Mouse (Mus musculus) hindbrain, embryonic 13.5 days (tissue): Measurements from ENCODE around the gene Dusp8. TPM values are rescaled to one million over a fixed set of nuclear protein-coding genes. Genes with fewer than 3 reads are reported as not detected.
A peak's percentile ranks its signal among the peaks of the same experiment; 100 is the strongest.

Source experiments
- ATAC-seq: fragments of 200-750 bp; cut with Nextera tagmentation; 2 replicates; pipeline ENCODE4 v1.8.0; 2017; ENCODE audit warnings: moderate TSS enrichment; ENCODE audit not compliant: low FRiP score
- H3K27ac ChIP-seq: fragments of 300-500 bp; sonication (generic); 2 replicates; pipeline ENCODE4 v1.5.1; 2015; ENCODE audit warnings: inconsistent platforms, mild to moderate bottlenecking, moderate library complexity
- H3K27me3 ChIP-seq: fragments of 300-500 bp; sonication (generic); 2 replicates; pipeline ENCODE4 v1.6.1; 2015; ENCODE audit warnings: mild to moderate bottlenecking, inconsistent platforms
- H3K36me3 ChIP-seq: fragments of 300-500 bp; sonication (generic); 2 replicates; pipeline ENCODE4 v1.6.1; 2015; ENCODE audit warnings: mild to moderate bottlenecking, inconsistent platforms
- H3K4me1 ChIP-seq: fragments of 300-500 bp; sonication (generic); replicated peaks from 2 replicates; pipeline ENCODE4 v1.6.1; 2015; ENCODE audit warnings: inconsistent platforms
- H3K4me2 ChIP-seq: fragments of 300-500 bp; sonication (generic); 2 replicates; pipeline ENCODE4 v1.6.1; 2015; ENCODE audit warnings: inconsistent platforms, mild to moderate bottlenecking, moderate library complexity
- H3K4me3 ChIP-seq: fragments of 300-500 bp; sonication (generic); 2 replicates; pipeline ENCODE4 v1.5.1; 2015; ENCODE audit warnings: mild to moderate bottlenecking, inconsistent platforms
- H3K9ac ChIP-seq: fragments of 300-500 bp; sonication (generic); 2 replicates; pipeline ENCODE4 v1.6.1; 2015; ENCODE audit warnings: mild to moderate bottlenecking, inconsistent platforms
- H3K9me3 ChIP-seq: fragments of 300-500 bp; sonication (generic); 2 replicates; pipeline ENCODE4 v1.6.1; 2016; ENCODE audit warnings: inconsistent platforms
- WGBS: fragments of 180-500 bp; shearing (Covaris S2); methylation state at CpG from one replicate; pipeline ENCODE4 v1.1.7; 2015; 5-methylcytosine and 5-hydroxymethylcytosine counted together
- polyA plus RNA-seq: library from polyadenylated mRNA; unstranded; fragments of >200 nt; fragmentation: Nextera tagmentation; extraction: Ambion mirVana; gene quantifications from 2 replicates; pipeline ENCODE4 v1.2.1, GENCODE M21; 2015

Gene Dusp8
- polyA plus RNA-seq, 1 experiment from 2014 or later: 87.3 TPM

DNA sequence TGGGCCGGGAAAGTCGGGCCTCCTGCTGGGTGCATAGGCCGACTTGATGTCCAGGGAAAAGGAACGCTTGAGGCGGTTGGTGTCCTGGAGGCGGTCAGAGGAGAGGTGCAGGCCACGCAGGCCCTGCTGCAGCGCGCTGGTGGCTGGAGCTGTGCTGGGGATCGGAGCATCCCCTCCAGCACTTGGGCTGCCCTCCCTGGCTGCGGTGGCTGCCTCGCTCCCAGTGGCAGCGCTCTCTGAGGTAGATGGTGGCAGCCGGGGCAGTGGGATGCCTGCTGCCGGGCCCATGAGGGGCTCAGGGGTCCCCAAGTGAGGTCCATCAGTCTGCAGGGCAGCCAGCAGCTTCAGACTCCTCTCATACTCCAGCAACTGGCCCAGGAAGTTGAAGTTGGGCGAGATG lies 13.0 kb downstream of the Dusp8 start:
- H3K27me3 ChIP-seq: peaks cover 47% of the 10 kb centered on the region
- ATAC-seq: no peak
- H3K9ac ChIP-seq: peak overlapping the region; percentile 59; the same call in 1 of the 2 replicates
- H3K9me3 ChIP-seq: no peaks in the 10 kb centered on the region
- H3K4me3 ChIP-seq: no peak overlapping the region
- no peak overlapping the region for H3K4me2 ChIP-seq
- H3K4me1 ChIP-seq: peaks cover 32% of the 10 kb centered on the region
- H3K27ac ChIP-seq: no peak overlapping the region
- H3K36me3 ChIP-seq: peaks cover 92% of the 10 kb centered on the region
- 27% methylated on average over 16 of the region's 16 CpGs for WGBS

DNA sequence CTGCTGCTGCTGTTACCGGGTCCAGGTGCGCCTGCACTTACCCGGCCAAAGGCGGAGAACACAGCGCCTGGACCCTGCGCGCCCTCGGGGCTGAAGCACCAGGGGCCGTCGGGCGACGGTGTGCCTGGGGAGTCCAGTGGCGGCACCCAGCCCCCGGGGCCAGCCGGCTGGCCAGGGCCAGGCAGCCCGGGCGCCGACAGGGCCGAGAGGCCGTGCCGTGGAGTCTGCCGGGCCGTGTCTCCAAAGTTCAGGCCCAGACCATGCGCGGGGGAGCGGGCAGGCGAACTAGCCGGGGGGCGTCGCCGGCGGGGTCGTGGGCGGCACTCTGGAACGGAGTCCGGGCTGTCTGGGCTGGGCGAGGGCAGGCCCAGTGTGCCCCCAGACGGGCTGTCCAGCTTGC lies 13.5 kb downstream of the Dusp8 start:
- Histone ChIP-seq H3K9me3 (no peaks in the 10 kb centered on the region), H3K4me3 (no peak overlapping the region)

DNA sequence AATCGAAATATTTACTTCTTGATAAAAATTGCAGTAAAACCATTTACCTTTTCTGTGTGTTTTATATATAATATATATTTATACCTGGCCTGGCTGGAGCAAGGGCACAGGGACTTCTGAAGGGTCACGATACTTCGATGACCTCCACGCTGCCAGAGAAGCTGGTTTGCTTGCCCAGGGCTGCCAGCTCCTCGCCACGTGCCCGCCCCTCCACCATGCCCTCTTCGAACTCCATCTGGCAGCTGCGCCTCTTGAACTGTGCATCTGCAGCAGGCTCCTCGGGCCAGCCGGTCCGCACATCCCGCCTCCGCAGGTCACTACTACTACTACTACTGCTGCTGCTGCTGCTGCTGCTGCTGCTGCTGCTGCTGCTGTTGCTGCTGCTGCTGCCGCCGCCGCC lies 13.9 kb downstream of the Dusp8 start:
- peak overlapping the region; percentile 28 for H3K4me2 ChIP-seq
- H3K9me3 ChIP-seq: no peaks in the 10 kb centered on the region
- H3K36me3 ChIP-seq: peaks cover 83% of the 10 kb centered on the region
- H3K4me3 ChIP-seq: no peak overlapping the region
- WGBS: 33% methylated on average over 14 of the region's 17 CpGs
- H3K27ac ChIP-seq: no peak overlapping the region
- peak overlapping the region; percentile 59 for H3K9ac ChIP-seq
- no peak for ATAC-seq
- peaks cover 29% of the 10 kb centered on the region for H3K4me1 ChIP-seq
- peaks cover 47% of the 10 kb centered on the region for H3K27me3 ChIP-seq

More for the DNA sequence above, 13.5 kb downstream of the Dusp8 start:
- Histone ChIP-seq H3K4me1 (peaks cover 29% of the 10 kb centered on the region), H3K27me3 (peaks cover 47% of the 10 kb centered on the region), H3K27ac (no peak overlapping the region), H3K4me2 (peak overlapping the region; percentile 28), H3K9ac (peak overlapping the region; percentile 59), H3K36me3 (peaks cover 87% of the 10 kb centered on the region)
- ATAC-seq: no peak; the same call in 1 of the 2 replicates
- 7% methylated on average over 33 of the region's 38 CpGs for WGBS

DNA sequence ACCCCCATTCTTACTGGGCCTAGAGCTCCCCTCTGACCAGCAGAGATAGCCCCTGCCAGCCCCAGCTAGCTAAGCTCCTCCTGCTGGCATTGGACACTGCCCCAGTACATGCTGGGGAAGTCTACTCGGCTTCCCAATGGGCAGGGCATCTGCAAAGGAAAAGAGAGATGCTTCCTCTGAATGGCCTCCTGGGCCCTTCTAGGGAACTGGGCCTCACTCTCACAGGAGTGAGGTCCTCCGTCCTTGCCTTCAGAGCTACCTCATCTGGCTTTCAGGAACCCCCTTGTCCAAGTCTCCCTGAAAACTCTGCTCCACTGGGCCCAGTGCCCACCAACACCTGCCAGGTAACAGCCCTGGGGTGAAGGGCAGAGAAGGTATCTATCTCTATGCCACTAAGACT lies 14.8 kb downstream of the Dusp8 start:
- Histone ChIP-seq H3K9ac (no peak overlapping the region), H3K4me2 (no peak overlapping the region), H3K4me3 (no peak overlapping the region), H3K9me3 (no peaks in the 10 kb centered on the region), H3K27me3 (peaks cover 40% of the 10 kb centered on the region), H3K27ac (no peak overlapping the region), H3K4me1 (peaks cover 29% of the 10 kb centered on the region), H3K36me3 (peaks cover 74% of the 10 kb centered on the region)
- 62% methylated on average over 2 of the region's 2 CpGs for WGBS
- ATAC-seq: no peak

DNA sequence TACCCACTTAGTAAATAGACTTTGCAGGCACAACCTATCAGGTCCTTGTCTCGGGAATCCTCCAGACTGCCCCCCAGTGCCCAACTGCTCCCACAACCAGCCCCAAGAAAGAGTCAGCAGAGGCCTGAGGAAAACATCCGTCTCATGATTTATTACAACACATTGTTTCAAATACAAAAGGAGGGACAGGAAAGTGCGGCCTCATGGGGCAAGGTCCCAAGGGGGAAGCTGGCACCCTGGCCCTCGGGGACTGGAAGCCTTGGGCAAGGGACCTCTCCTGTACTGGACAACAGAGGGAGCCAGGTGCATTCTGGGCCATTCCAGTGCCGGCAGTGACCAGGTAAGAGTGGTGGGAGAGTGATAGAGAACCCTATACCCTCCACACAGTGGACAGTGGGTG lies 16.3 kb downstream of the Dusp8 start:
- no peak for ATAC-seq
- no peak overlapping the region for H3K27ac ChIP-seq
- 0 out of 2 replicates have a peak overlapping the region, but pooled peaks have one; percentile 8 for H3K9ac ChIP-seq
- H3K36me3 ChIP-seq: peaks cover 59% of the 10 kb centered on the region
- peaks cover 21% of the 10 kb centered on the region for H3K4me1 ChIP-seq
- WGBS: 53% methylated on average over 5 of the region's 5 CpGs
- H3K9me3 ChIP-seq: no peaks in the 10 kb centered on the region; the same call in 1 of the 2 replicates
- H3K27me3 ChIP-seq: peaks cover 31% of the 10 kb centered on the region
- no peak overlapping the region for H3K4me2 ChIP-seq
- no peak overlapping the region for H3K4me3 ChIP-seq

DNA sequence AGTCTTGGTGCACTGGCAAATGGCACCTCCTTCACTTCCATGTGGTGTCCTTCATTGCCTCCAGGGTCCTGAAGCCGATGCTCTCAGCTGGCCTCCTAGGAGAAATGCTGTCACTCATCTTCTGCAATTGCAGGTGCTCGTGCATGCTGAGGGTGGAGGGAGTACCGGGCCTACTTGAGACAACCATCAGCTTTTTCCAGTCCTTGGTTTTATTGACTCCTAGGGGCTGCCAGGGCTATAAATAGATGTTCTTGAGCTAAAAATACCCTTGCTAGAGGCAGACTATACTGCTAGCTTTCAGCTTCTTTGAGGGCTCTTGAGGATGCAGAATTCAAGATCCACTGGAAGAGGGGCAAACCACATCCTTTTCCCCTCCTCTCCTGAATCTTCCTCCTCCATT lies 18.5 kb downstream of the Dusp8 start:
- no peak overlapping the region for H3K9ac ChIP-seq
- H3K27ac ChIP-seq: no peak overlapping the region
- no peak overlapping the region for H3K4me2 ChIP-seq
- WGBS: 82% methylated on average over 3 of the region's 3 CpGs
- no peaks in the 10 kb centered on the region; the same call in 1 of the 2 replicates for H3K9me3 ChIP-seq
- H3K4me3 ChIP-seq: no peak overlapping the region
- H3K4me1 ChIP-seq: peaks cover 5% of the 10 kb centered on the region
- peaks cover 37% of the 10 kb centered on the region for H3K36me3 ChIP-seq
- H3K27me3 ChIP-seq: peaks cover 9% of the 10 kb centered on the region
- no peak for ATAC-seq

DNA sequence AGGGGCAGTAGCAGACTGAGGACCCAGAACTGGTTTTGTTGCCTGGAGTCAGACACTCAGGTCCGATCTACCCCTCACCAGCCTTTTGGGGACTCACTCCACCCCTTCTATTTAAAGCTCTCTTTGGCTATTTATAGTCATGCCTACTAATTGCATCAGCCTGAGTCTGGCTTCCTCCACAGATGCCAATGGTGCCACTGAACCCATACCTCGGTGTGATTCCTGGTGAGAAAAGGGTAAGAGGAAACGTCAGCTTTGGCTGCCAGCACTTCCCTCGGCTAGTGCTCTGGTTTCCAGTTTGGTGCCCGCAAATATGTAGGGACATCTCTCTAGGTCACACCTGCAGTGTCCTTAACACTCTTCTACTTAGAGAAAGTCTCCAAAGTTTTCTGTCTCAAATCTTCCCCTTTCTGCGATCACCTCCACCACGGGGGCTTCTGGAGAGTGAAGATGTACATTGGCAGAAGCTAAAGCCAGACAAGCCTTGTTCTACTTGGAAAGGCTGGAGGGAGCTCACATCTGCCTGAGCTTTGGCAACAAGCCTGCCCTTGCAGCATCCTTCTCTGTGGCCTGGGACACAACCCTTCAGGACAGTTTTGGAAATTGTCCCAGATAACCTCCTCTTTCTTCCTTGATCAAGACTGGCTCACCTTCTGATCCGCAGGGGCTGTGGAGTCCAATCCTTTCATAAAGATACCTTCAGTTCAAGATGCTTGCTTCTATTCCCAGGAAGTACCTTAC lies 21.3 kb downstream of the Dusp8 start:
- no peak overlapping the region for H3K27ac ChIP-seq
- 77% methylated on average over 8 of the region's 8 CpGs for WGBS
- H3K9ac ChIP-seq: no peak overlapping the region
- H3K36me3 ChIP-seq: peaks cover 10% of the 10 kb centered on the region
- no peak overlapping the region for H3K4me3 ChIP-seq
- peaks cover 14% of the 10 kb centered on the region for H3K27me3 ChIP-seq
- H3K4me2 ChIP-seq: no peak overlapping the region
- H3K4me1 ChIP-seq: peaks cover 11% of the 10 kb centered on the region
- H3K9me3 ChIP-seq: no peaks in the 10 kb centered on the region; the same call in 1 of the 2 replicates
- ATAC-seq: no peak

DNA sequence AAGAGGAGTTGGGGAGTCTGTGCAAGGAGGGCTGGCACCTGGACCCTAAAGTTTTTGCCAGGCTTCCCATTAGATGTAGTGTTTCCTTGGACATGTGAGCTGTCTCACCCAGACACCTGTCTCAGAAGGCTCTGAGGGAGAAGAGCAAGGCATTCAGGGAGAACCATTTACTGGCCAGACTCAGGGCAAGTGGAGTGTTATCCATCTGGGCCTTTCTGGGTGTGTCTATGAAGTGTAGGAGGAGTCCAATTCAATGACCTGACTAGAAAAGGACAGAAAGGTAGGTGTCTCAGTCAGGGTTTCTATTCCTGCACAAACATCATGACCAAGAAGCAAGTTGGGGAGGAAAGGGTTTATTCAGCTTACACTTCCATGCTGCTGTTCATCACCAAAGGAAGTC lies 23.9 kb downstream of the Dusp8 start:
- H3K4me3 ChIP-seq: no peak overlapping the region
- peaks cover 11% of the 10 kb centered on the region for H3K4me1 ChIP-seq
- H3K36me3 ChIP-seq: no peaks in the 10 kb centered on the region
- no peak overlapping the region for H3K27ac ChIP-seq
- H3K9me3 ChIP-seq: no peaks in the 10 kb centered on the region; the same call in 1 of the 2 replicates
- peaks cover 25% of the 10 kb centered on the region for H3K27me3 ChIP-seq
- no peak overlapping the region for H3K4me2 ChIP-seq
- no peak for ATAC-seq
- no peak overlapping the region for H3K9ac ChIP-seq

DNA sequence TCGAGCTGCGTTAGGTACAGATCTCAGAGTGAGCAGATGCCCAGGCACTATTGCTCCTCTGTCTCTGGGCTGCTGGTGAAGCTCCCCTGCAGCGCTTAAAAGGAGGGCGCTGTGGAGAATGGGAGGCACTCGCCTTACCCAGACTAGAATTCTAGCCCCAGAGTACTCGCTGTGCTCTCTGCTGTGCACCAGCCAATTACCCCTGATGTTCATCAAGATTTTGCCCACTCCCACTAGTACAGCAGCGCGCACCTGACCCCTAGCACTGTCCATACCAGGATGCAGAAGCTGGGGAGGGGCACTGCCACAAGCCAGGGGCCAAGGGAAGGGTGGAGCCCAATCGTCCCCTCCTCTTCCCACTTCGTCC lies 24.4 kb downstream of the Dusp8 start:
- Histone ChIP-seq H3K4me2 (peak overlapping the region; percentile 53), H3K9ac (peak overlapping the region; percentile 60), H3K9me3 (no peaks in the 10 kb centered on the region; the same call in 1 of the 2 replicates), H3K36me3 (no peaks in the 10 kb centered on the region), H3K27ac (no peak overlapping the region), H3K27me3 (peaks cover 25% of the 10 kb centered on the region), H3K4me1 (peaks cover 11% of the 10 kb centered on the region), H3K4me3 (peak overlapping the region; percentile 27)
- peak; percentile 66 for ATAC-seq
- WGBS: 4% methylated on average over 8 of the region's 10 CpGs

DNA sequence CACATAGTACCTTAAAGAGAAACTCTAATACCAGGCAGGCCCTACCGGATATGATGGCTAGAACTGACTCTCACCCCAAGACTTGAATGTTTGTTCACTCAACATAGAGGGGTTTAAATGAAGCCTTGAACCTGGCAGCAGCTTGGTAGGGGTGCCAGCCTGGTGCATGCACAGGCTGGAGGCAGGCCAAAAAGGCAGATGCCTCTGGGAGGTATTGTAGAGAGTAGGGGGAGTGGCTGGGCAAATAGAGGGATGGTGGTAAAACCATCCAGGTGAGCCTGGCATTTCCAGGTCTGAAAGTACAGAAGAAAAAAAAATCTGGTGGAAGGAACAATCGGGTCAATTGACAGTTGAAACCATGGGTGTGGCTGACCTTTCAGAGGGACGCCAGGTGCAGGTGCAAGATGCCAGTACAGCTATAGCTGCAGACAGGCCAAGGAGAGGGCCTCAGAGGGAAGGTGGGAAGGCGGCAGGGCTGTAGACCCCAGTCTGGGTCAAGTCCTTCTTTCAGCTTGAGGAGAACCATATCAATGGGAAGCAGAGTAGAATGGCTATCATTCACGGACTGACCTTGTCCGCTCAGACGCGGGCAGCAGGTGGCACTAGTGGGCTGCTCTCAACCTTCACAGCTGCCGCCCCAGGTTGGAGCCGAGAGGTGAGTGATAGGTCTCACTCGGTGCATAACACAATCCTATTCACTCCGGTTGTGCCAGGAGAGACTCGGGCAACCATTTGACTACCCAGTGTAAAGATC lies 25.0 kb downstream of the Dusp8 start:
- ATAC-seq: peak; percentile 88
- peak overlapping the region; percentile 27 for H3K4me3 ChIP-seq
- H3K4me1 ChIP-seq: peaks cover 11% of the 10 kb centered on the region
- H3K36me3 ChIP-seq: no peaks in the 10 kb centered on the region
- no peaks in the 10 kb centered on the region; the same call in 1 of the 2 replicates for H3K9me3 ChIP-seq
- no peak overlapping the region for H3K27ac ChIP-seq
- H3K9ac ChIP-seq: peak overlapping the region; percentile 60
- WGBS: 13% methylated on average over 13 of the region's 13 CpGs
- peak overlapping the region; percentile 53 for H3K4me2 ChIP-seq
- H3K27me3 ChIP-seq: peaks cover 25% of the 10 kb centered on the region

DNA sequence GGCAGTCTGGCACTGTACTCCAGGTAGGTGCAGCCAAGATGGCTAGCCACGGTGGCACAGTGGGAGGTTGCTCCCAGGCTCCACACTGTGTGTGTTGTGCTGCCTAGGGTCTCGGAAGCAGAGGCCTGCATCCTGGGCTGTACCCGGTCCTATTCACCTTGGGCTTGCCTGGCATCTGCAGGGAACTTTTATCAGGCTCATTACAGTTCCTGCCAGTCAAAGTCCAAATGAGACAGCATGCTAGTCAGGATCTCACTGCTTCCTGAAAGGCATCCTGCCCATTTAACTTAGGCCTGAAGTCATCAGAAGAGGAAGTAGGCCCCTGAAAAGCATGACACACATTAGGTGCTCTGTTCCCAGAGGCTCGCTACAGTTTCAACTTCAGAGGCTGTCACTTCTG lies 27.2 kb downstream of the Dusp8 start:
- no peaks in the 10 kb centered on the region for H3K36me3 ChIP-seq
- H3K4me1 ChIP-seq: peaks cover 11% of the 10 kb centered on the region
- no peak for ATAC-seq
- 62% methylated on average over 4 of the region's 4 CpGs for WGBS
- H3K4me2 ChIP-seq: no peak overlapping the region
- H3K9me3 ChIP-seq: no peaks in the 10 kb centered on the region
- no peak overlapping the region for H3K4me3 ChIP-seq
- H3K27ac ChIP-seq: no peak overlapping the region
- peaks cover 25% of the 10 kb centered on the region for H3K27me3 ChIP-seq
- no peak overlapping the region for H3K9ac ChIP-seq

DNA sequence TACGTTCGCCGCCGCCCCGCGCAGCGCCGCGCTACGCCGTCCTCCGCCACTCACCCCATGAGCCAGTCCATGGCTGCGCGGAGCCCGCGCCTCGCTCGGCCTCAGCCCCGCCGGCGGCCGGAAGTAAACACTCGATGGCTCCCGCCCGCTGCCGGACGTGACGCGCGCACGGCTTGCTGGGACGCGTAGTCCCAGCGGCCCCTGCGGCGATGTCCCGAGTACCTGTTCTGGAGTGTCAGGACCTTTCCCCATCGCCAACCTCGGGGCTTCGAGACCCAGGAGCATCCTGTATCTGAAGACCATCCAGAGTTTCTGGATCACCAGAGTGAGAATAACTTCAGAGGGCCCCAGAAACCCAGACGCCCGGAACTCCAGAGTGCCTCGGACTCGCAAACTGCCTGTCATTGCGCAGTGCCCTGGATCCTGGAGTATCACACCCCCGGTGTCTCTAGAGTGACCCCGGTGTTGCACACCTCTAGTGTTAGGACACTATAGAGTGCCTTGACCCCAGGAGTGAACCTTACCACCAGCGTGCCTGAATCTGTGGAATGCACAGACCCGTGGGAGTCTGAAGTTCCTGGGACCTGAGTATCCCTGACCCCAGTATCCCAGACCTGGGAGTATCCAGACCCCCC lies 34.6 kb downstream of the Dusp8 start, which contains the start of gene Mob2:
Gene Mob2, minus strand, starts transcription at position 135 of the 635 bp plus-strand sequence.
- under 1% methylated on average over 49 of the region's 49 CpGs for WGBS
- H3K9me3 ChIP-seq: no peaks in the 10 kb centered on the region
- H3K27ac ChIP-seq: peak within 1 kb of the TSS; percentile 86
- ATAC-seq: peak; percentile 95
- H3K36me3 ChIP-seq: peaks cover 8% of the 10 kb centered on the region
- peaks cover 5% of the 10 kb centered on the region for H3K27me3 ChIP-seq
- H3K4me2 ChIP-seq: peak within 1 kb of the TSS; percentile 76
- peak within 1 kb of the TSS; percentile 93 for H3K9ac ChIP-seq
- H3K4me1 ChIP-seq: peaks cover 41% of the 10 kb centered on the region
- H3K4me3 ChIP-seq: peak within 1 kb of the TSS; percentile 97
